Mouse (Mus musculus): ENCODE data around the gene Mis18a. TPM values are rescaled to one million over a fixed set of nuclear protein-coding genes. Genes with fewer than 3 reads are reported as not detected.

Gene Mis18a
- polyA plus RNA-seq, 1 experiment from 2014 or later, result 87.3 TPM

DNA sequence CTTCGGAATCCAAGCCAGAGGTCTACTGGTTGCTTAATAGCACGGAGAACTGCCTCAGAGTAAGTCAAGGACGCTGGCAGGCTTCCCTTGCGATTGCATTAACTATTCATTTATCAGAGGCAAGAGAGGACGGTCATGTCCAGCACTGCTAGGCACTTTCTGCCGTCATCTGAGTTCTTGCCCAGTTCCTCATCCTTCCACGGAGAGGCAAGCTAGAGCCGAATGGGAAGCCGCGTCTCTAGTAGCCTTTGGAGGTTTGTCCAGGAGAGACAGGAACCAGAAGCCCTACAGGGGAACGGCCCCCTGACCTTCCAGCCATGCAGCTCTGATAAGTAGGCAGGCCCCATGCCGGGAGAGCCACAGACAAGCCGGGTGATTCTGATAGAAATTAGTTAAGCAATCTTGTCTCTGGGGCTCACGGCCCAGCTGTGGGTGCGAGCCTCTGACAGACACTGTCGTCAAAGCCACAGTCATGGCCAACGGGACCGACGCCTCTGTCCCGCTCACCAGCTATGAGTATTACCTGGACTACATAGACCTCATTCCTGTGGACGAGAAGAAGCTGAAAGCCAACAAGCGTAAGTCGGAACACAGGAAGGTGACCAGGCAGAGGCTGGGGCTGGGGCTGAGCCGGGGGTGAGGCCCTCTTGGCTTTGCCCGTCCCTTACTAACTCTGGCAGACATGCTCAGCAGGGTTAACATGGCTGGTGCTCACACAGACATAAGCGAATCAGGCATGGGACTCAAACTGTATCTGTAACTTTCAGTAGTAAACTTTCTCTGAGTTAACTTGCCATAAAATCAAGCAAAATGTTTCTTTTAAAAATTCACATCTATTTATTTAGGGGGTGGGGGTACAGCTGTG is 11.1 kb upstream of the Mis18a start, which contains the start of gene Mrap:
Gene Mrap, plus strand, starts transcription at position 116 of the 865 bp plus-strand sequence.
- Histone ChIP-seq H3K4me1 (0 out of 2 replicates have a peak, but pooled peaks cover 2% of the 10 kb centered on the region), H3K36me3 (no peaks in the 10 kb centered on the region), H3K9ac (no peak within 1 kb of the TSS), H3K27me3 (no peaks in the 10 kb centered on the region), H3K4me3 (no peak within 1 kb of the TSS), H3K27ac (no peak within 1 kb of the TSS; the same call in 1 of the 2 replicates), H3K9me3 (no peaks in the 10 kb centered on the region), H3K4me2 (no peak within 1 kb of the TSS)
- ATAC-seq (ENCODE audit: borderline replicate concordance, extremely low read depth, low FRiP score, low TSS enrichment), result peak; percentile 55; the same call in 1 of the 2 replicates
- WGBS, result 67% methylated on average over 26 of the region's 26 CpGs

DNA sequence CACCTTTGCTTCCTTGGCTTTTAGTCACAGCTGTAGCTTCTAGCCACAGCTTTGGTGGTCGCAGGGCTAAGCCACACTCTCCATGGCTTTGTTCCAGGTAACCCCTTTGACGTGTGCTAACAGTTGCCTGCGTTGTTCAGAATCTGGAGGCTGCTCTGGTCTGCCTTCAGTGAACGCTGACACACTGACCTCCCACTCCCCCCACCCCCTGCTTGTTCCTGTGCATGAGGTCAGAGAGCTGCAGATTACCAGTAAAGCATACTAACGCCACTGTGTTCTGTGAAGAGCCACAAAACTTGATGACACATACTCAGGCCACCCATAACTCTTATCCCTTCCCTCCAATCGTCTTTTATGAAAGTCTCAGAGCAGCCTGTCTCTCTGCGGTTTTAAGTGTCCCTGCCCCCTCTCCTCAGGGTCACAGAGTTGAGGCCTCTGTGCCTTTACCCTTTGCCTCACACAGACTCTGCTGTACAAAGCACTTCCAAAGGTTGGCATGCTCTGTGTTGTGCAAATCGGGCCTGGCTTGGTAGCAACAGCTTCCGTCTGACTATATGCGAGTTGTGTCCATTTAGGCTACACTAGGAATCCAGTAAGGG is 9.6 kb upstream of the Mis18a start:
- 47% methylated on average over 10 of the region's 10 CpGs for WGBS

DNA sequence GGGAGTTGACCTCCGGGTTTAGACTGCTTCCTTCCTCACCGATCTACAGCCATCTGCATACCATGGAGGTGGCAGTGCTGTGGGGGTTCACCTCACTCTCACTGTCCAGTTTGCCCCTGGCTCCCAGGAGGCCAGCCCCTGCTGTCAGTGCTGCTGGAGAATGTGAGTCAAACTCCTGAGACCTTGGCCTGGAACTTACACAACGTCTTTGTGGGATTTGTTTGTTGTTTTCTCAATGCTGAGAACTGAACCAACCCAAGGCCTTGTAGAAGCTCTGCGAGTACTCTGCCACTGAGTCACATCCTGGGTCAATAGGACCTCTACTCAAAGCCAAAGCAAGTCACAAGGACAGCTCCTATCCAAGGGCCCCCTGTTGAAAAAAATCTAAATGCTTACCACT is 8.4 kb upstream of the Mis18a start:
- H3K4me1 ChIP-seq, result 0 out of 2 replicates have a peak, but pooled peaks cover 2% of the 10 kb centered on the region
- H3K9ac ChIP-seq, result no peak overlapping the region
- no peak overlapping the region for H3K4me3 ChIP-seq
- H3K4me2 ChIP-seq, result no peak overlapping the region
- no peak overlapping the region for H3K27ac ChIP-seq
- no peaks in the 10 kb centered on the region for H3K36me3 ChIP-seq
- ATAC-seq (ENCODE audit: borderline replicate concordance, extremely low read depth, low FRiP score, low TSS enrichment), result no peak
- WGBS, result 77% methylated on average over 4 of the region's 4 CpGs
- H3K9me3 ChIP-seq, result 0 out of 2 replicates have a peak, but pooled peaks cover 2% of the 10 kb centered on the region
- no peaks in the 10 kb centered on the region for H3K27me3 ChIP-seq

More for the DNA sequence above, 9.6 kb upstream of the Mis18a start:
- Histone ChIP-seq H3K36me3 (no peaks in the 10 kb centered on the region), H3K4me3 (no peak overlapping the region), H3K4me2 (no peak overlapping the region), H3K4me1 (0 out of 2 replicates have a peak, but pooled peaks cover 2% of the 10 kb centered on the region), H3K9ac (no peak overlapping the region), H3K9me3 (no peaks in the 10 kb centered on the region), H3K27ac (no peak overlapping the region), H3K27me3 (no peaks in the 10 kb centered on the region)
- no peak for ATAC-seq (ENCODE audit: borderline replicate concordance, extremely low read depth, low FRiP score, low TSS enrichment)

DNA sequence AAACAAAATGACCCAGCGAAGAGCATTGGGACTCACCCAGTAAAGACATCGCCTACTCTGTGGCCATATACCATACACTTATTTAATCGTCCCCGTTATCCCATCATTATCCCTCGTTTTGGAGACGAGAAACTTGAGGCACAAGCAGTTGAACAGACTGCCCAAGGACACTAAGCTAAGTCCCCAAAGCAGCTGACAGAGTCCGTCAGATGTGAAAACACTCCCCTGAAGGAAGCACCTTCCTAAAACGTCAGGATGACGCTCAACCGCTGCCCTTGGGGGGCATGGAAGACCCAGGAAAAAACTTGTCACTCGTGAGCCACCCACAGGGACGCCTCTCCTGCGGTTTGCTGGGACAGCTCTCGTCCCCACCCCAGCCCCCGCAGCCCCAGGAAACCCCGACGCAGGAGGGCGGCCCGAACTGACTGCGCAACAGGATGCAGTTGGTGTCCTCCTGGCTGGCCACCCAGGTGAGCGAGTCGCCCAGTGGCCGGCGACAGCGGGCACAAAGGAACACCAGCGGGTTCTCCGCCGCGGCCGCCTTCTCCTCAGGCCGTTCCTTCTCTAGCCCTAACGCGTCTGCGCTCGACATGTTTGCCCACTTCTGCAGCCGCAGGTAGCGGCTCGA is 490 bp downstream of the Mis18a start:
- H3K9me3 ChIP-seq, result 0 out of 2 replicates have a peak, but pooled peaks cover 2% of the 10 kb centered on the region
- peak overlapping the region; percentile 93 for H3K4me2 ChIP-seq
- peaks cover 25% of the 10 kb centered on the region for H3K36me3 ChIP-seq
- ATAC-seq (ENCODE audit: borderline replicate concordance, extremely low read depth, low FRiP score, low TSS enrichment), result peak; percentile 49; the same call in 1 of the 2 replicates
- H3K27me3 ChIP-seq, result no peaks in the 10 kb centered on the region
- H3K9ac ChIP-seq, result peak overlapping the region; percentile 86
- peak overlapping the region; percentile 80 for H3K4me3 ChIP-seq
- 0 out of 2 replicates have a peak overlapping the region, but pooled peaks have one; percentile 29 for H3K27ac ChIP-seq
- H3K4me1 ChIP-seq, result peaks cover 14% of the 10 kb centered on the region
- WGBS, result 4% methylated on average over 38 of the region's 38 CpGs

DNA sequence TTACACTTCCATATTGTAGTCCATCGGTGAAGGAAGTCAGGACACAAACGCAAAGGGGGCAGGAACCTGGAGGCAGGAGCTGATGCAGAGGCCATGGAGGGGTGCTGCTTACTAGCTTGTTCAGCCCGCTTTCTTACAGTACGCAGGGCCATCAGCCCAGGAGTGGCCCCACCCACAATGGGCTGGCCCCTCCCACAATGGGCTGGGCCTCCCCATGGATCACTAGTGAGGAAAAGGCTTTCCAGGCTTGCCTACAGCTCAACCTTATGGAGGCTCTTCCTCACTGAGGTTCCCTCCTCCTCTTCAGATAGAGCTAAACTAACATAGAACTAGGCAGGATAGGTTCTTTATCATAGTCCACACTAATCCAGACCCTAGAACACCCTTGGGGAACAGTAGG is 3.2 kb downstream of the Mis18a start:
- Histone ChIP-seq H3K4me1 (peaks cover 14% of the 10 kb centered on the region), H3K9me3 (no peaks in the 10 kb centered on the region)
- WGBS, result 94% methylated on average over 4 of the region's 4 CpGs

DNA sequence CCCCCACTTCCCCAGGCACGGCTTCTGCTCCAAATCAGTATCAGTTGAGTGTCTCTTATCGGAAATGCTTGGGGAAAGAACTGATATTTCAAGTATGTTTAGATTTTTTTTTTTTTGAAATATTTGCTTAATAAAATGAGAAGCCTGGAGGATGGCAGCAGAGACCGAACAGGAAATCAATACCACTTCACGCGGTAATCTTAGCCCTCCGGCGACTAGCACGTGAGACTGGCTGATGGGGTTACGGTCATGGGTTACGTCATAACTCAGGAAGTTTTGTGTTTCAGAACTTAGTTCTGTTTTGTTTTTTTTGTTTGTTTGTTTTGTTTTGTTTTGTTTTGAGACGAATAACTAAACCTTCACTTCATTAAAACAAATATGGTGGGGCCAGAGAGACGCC is 16.9 kb downstream of the Mis18a start:
- no peaks in the 10 kb centered on the region for H3K36me3 ChIP-seq
- H3K4me2 ChIP-seq, result peak overlapping the region; percentile 34
- H3K27ac ChIP-seq, result peak overlapping the region; percentile 16; the same call in 1 of the 2 replicates
- ATAC-seq (ENCODE audit: borderline replicate concordance, extremely low read depth, low FRiP score, low TSS enrichment), result no peak
- H3K4me1 ChIP-seq, result peaks cover 58% of the 10 kb centered on the region
- 36% methylated on average over 12 of the region's 12 CpGs for WGBS
- no peaks in the 10 kb centered on the region for H3K9me3 ChIP-seq
- peaks cover 12% of the 10 kb centered on the region; the same call in 1 of the 2 replicates for H3K27me3 ChIP-seq
- no peak overlapping the region for H3K4me3 ChIP-seq
- H3K9ac ChIP-seq, result no peak overlapping the region

More for the DNA sequence above, 3.2 kb downstream of the Mis18a start:
- no peaks in the 10 kb centered on the region for H3K27me3 ChIP-seq
- H3K9ac ChIP-seq, result no peak overlapping the region
- H3K36me3 ChIP-seq, result peaks cover 41% of the 10 kb centered on the region
- ATAC-seq (ENCODE audit: borderline replicate concordance, extremely low read depth, low FRiP score, low TSS enrichment), result no peak
- H3K27ac ChIP-seq, result no peak overlapping the region
- no peak overlapping the region for H3K4me3 ChIP-seq
- H3K4me2 ChIP-seq, result no peak overlapping the region

DNA sequence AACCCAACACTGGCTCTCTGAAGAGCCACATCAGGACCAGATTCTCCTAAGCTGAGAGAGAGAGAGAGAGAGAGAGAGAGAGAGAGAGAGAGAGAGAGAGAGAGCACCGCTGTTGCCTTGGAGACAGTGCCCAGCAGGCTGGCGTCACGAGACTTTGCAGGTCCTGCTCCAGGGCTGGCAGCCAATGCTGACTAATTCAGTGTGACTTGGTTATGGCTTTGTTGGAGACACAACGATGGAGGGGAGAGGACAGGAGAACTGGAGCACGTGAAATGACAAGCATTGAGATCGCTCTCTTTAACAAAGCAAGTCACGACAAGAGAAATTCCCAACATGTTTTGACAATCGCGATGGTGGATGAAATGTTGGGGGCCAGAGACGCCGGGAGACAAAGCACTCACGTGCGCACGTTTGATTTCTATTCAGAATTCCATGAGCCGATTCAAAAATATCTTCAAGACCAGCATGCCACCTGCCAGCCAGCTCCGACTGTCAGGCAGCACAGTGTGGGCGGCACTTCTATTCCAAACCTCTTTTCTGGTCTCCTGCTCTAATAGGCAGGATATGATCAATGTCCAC is 17.4 kb downstream of the Mis18a start:
- 19% methylated on average over 17 of the region's 17 CpGs for WGBS
- H3K27ac ChIP-seq, result peak overlapping the region; percentile 16; the same call in 1 of the 2 replicates
- no peak overlapping the region for H3K4me3 ChIP-seq
- H3K4me1 ChIP-seq, result peaks cover 62% of the 10 kb centered on the region
- H3K9me3 ChIP-seq, result no peaks in the 10 kb centered on the region
- peak overlapping the region; percentile 34 for H3K4me2 ChIP-seq
- ATAC-seq (ENCODE audit: borderline replicate concordance, extremely low read depth, low FRiP score, low TSS enrichment), result no peak
- no peak overlapping the region for H3K9ac ChIP-seq
- H3K36me3 ChIP-seq, result no peaks in the 10 kb centered on the region
- H3K27me3 ChIP-seq, result peaks cover 12% of the 10 kb centered on the region; the same call in 1 of the 2 replicates

DNA sequence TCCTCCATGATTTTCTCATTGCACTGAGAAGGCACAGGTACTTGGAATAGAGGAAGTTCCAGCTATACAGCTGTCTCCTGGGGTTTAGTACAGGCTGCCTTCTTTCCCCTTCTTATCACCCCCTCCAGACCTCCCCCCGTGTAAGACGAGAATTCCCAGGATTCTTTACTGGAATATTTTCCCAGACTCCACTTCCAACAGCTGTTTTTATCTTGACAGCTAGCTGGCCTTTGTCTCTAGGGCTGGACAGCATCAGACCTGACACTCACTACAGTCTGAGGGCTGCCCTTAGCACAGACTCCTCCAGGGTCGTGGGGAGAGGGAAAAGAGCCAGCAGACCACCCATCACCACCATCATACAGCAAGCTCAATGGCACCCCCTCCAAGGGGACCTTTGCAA is 20.9 kb downstream of the Mis18a start:
- peaks cover 67% of the 10 kb centered on the region for H3K4me1 ChIP-seq
- no peak overlapping the region for H3K4me2 ChIP-seq
- H3K36me3 ChIP-seq, result no peaks in the 10 kb centered on the region
- no peaks in the 10 kb centered on the region for H3K9me3 ChIP-seq
- H3K27me3 ChIP-seq, result no peaks in the 10 kb centered on the region
- no peak overlapping the region for H3K4me3 ChIP-seq
- H3K9ac ChIP-seq, result no peak overlapping the region
- peak; percentile 86 for ATAC-seq (ENCODE audit: borderline replicate concordance, extremely low read depth, low FRiP score, low TSS enrichment)
- WGBS, result 2% methylated on average over 3 of the region's 3 CpGs
- peak overlapping the region; percentile 76 for H3K27ac ChIP-seq

DNA sequence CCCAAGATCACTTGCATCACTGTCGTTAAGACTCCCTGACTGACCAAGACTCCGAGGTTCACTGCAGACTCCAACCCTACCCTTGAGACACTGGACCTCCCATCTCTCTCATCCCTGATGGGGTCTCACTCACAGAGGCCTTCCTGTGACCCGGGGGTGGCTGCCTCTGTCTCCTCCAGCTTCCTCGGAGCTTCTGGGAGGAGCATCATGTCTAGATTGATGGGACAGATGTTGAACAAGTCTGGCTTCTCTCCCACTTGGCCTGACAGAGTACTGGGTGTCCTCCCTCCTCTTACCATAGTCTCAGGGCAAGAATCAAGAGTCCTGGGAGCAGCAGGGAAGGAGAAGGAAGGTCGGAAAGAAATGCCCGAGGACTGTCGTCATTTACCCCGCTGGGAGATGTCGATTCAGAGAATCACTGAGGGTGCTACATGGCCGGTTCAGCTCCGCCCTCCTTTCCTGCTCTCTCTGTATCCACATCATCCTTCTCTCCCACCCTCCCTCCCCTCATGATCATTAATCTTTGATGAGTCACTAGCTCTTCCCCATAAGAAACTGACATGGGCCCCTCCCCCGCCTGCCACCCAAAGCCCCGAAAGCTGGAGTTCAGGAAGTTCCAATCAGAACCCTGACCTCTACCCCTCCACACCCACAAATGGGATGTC is 22.9 kb downstream of the Mis18a start:
- peak overlapping the region; percentile 74 for H3K27ac ChIP-seq
- H3K9ac ChIP-seq, result no peak overlapping the region
- WGBS, result 40% methylated on average over 13 of the region's 13 CpGs
- H3K36me3 ChIP-seq, result no peaks in the 10 kb centered on the region
- peaks cover 49% of the 10 kb centered on the region for H3K4me1 ChIP-seq
- H3K4me3 ChIP-seq, result no peak overlapping the region
- ATAC-seq (ENCODE audit: borderline replicate concordance, extremely low read depth, low FRiP score, low TSS enrichment), result peak; percentile 16; the same call in 1 of the 2 replicates
- H3K4me2 ChIP-seq, result no peak overlapping the region; the same call in 1 of the 2 replicates
- no peaks in the 10 kb centered on the region for H3K27me3 ChIP-seq
- no peaks in the 10 kb centered on the region for H3K9me3 ChIP-seq

DNA sequence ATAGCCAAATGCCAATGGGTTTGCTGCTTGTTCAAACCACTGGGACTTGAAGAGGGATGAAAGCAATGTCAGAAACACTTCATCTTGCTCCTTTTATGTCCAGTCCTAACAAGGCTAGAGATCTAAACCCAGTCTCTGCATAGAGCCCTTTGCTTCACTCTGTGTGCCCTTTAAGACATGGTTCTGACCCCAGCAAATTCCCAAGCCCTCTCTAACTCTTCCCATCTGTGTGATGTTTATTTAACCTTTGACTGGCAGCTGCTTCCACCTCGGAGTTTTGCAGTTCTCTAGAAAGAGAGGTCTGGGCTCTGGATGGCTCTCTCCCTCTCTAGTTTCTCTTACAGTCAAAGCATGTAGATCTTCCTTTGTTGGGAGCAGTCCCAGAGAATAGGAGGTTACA is 23.6 kb downstream of the Mis18a start:
- H3K4me1 ChIP-seq, result peaks cover 44% of the 10 kb centered on the region
- no peaks in the 10 kb centered on the region for H3K27me3 ChIP-seq
- ATAC-seq (ENCODE audit: borderline replicate concordance, extremely low read depth, low FRiP score, low TSS enrichment), result peak; percentile 12; the same call in 1 of the 2 replicates
- peak overlapping the region; percentile 74 for H3K27ac ChIP-seq
- H3K4me2 ChIP-seq, result no peak overlapping the region
- no peak overlapping the region for H3K9ac ChIP-seq
- H3K4me3 ChIP-seq, result no peak overlapping the region
- no peaks in the 10 kb centered on the region for H3K9me3 ChIP-seq
- no peaks in the 10 kb centered on the region for H3K36me3 ChIP-seq
- whole genome bisulfite sequencing, result 2% methylated on average over 1 of the region's 1 CpGs

DNA sequence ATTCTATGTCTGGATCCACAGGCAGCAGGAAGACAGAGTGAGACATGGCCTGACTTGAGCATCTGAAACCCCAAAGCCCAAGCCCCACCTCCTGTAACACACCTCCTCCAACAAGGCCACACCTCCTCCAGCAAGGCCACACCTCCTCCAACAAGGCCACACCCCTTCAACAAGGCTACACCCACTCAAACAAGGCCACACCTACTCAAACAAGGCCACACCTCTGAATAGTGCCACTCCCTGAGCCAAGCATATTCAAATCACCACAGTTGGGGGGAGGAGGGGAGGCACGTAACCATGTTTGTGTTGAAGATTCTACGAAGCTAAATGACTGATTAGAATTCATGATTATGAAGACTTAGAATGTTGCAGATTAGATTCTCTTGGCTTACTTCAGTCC is 25.7 kb downstream of the Mis18a start:
- ATAC-seq (ENCODE audit: borderline replicate concordance, extremely low read depth, low FRiP score, low TSS enrichment), result no peak
- no peaks in the 10 kb centered on the region for H3K9me3 ChIP-seq
- H3K36me3 ChIP-seq, result no peaks in the 10 kb centered on the region
- H3K4me1 ChIP-seq, result peaks cover 39% of the 10 kb centered on the region
- no peaks in the 10 kb centered on the region for H3K27me3 ChIP-seq
- no peak overlapping the region for H3K27ac ChIP-seq
- H3K4me2 ChIP-seq, result no peak overlapping the region
- WGBS, result 81% methylated on average over 2 of the region's 2 CpGs
- H3K9ac ChIP-seq, result no peak overlapping the region
- H3K4me3 ChIP-seq, result no peak overlapping the region

All from lung, embryonic 15.5 days (tissue).